Mouse (Mus musculus) frontal cortex, postnatal 25 days (tissue): Measurements from ENCODE around the gene Fam71d.

ENCODE experiments used
- DNase-seq, 2 experiments: peaks; one replicate each; pipeline ENCODE4 v3.0.0; 2022; ENCODE audit warnings: low spot score in 2 of 2

The Fam71d gene

GRCm38 (mm10) chr12:78691325-78691724 is at the start of gene Fam71d:
Gene Fam71d (plus strand): TSS chr12:78691535.
- DNase-seq: no peak

GRCm38 (mm10) chr12:78643691-78644090 is 47.6 kb upstream of the Fam71d start:
- no peak for DNase-seq

GRCm38 (mm10) chr12:78645282-78645681 is 46.1 kb upstream of the Fam71d start:
- DNase-seq: no peak

GRCm38 (mm10) chr12:78659718-78660304 is 31.5 kb upstream of the Fam71d start:
- DNase-seq: no peak

- DNase-seq: no peak
Measured at GRCm38 (mm10) chr12:78678101-78678806, 13.1 kb upstream of the Fam71d start.

GRCm38 (mm10) chr12:78678807-78679189 is 12.5 kb upstream of the Fam71d start:
- no peak for DNase-seq

- DNase-seq: no peak
Measured at GRCm38 (mm10) chr12:78681048-78681447, 10.3 kb upstream of the Fam71d start.

- no peak for DNase-seq
Measured at GRCm38 (mm10) chr12:78682279-78682678, 9.1 kb upstream of the Fam71d start.

GRCm38 (mm10) chr12:78685669-78686215 is 5.6 kb upstream of the Fam71d start:
- no peak for DNase-seq

- no peak for DNase-seq
Measured at GRCm38 (mm10) chr12:78688876-78689275, 2.5 kb upstream of the Fam71d start.

GRCm38 (mm10) chr12:78693281-78693680 is 1.9 kb downstream of the Fam71d start:
- no peak for DNase-seq

GRCm38 (mm10) chr12:78717783-78718182 is 26.4 kb downstream of the Fam71d start:
- DNase-seq: no peak

- DNase-seq: no peak
Measured at GRCm38 (mm10) chr12:78727723-78728122, 36.4 kb downstream of the Fam71d start.

GRCm38 (mm10) chr12:78739633-78740032 is 48.3 kb downstream of the Fam71d start:
- no peak for DNase-seq

- DNase-seq: no peak
Measured at GRCm38 (mm10) chr12:78740289-78740688, 49.0 kb downstream of the Fam71d start.

- no peak for DNase-seq
Measured at GRCm38 (mm10) chr12:78746226-78746625, 54.9 kb downstream of the Fam71d start.

- no peak for DNase-seq
Measured at GRCm38 (mm10) chr12:78747406-78747805, 56.1 kb downstream of the Fam71d start.

- DNase-seq: no peak
Measured at GRCm38 (mm10) chr12:78748113-78748512, 56.8 kb downstream of the Fam71d start.

GRCm38 (mm10) chr12:78748557-78749377 is 57.4 kb downstream of the Fam71d start, which contains the start of gene Mpp5:
Gene Mpp5 (plus strand): TSS chr12:78748907.
- peak; percentile 87 to 92 for DNase-seq

- DNase-seq: peak; percentile 14 to 28
Measured at GRCm38 (mm10) chr12:78749378-78749801, 58.1 kb downstream of the Fam71d start.

- DNase-seq: no peak
Measured at GRCm38 (mm10) chr12:78761979-78762378, 70.6 kb downstream of the Fam71d start.

GRCm38 (mm10) chr12:78769031-78769713 is 77.8 kb downstream of the Fam71d start:
- no peak for DNase-seq
